Mouse (Mus musculus): Measurements from ENCODE around the gene Gm7247.
"Not testable (repeated sequence)": the region's sequence is repeated elsewhere in the genome, so short reads cannot be mapped to it uniquely, and the experiment has no call there.

The Gm7247 gene

DNA sequence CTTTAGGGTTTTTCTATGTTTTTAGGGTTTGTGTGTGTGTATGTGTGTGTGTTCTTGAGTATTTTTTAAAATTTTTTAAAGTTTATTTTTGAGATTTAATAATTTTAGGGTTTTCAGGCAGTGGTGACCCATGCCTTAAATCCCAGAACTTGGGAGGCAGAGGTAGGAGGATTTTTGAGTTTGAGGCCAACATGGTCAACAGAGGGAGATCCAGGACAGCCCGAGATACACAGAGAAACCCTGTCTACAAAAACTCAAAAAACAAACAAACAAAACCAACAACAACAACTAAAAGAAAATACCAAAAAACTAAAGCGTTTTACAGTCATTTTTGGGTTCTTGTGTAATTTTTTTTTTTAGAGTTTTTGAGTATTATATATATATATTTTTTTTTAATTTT, 134.2 kb downstream of the Gm7247 start:
- DNase-seq (ENCODE audit: low spot score in 2 of 2): no peak

- DNase-seq (ENCODE audit: low spot score in 2 of 2): no peak
Observed at GRCm38 (mm10) chr14:51496955-51497354, 135.4 kb downstream of the Gm7247 start.

DNA sequence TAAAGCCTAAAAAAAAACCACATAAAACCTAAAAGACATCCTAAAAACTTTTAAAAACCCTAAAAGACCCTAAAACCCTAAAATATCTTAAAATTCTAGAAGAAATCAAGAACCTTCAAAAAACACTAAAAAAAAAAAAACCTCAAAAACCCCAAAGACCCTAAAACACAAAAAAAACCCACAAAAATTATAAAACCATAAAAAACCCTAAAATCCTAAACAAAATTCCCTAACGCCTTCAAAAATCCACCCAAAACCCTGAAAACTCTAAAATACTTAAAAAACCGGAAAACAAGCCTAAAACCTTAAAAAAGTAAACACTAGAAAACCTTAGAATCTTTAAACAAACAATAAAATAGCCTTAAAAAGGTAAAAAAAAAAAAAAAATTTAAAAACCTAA, 136.4 kb downstream of the Gm7247 start:
- DNase-seq (ENCODE audit: low spot score in 2 of 2): no peak

- DNase-seq (ENCODE audit: low spot score in 2 of 2): no peak
Observed at GRCm38 (mm10) chr14:51499707-51500275, 138.2 kb downstream of the Gm7247 start.

DNA sequence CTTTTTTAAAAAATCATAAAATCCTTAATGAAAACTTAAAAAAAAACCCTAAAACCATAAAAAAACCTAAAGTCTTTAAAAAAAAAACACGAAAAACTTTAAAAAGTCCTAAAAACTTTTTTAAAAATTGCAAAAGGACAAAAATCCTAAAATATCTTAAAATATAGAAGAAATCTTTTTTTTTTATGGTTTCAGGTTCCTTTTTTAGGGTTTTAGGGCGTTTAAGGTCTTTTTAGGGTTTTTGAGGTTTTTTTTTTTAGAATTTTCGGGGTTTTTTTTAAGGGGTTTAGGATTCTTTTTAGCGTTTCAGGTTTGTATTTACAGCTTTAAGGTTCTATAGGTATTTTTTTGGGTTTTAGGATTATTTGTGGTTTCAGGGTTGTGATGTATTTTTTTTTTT, 138.9 kb downstream of the Gm7247 start:
- DNase-seq (ENCODE audit: low spot score in 2 of 2): no peak

- DNase-seq (ENCODE audit: low spot score in 2 of 2): no peak
Observed at GRCm38 (mm10) chr14:51507416-51507815, 145.9 kb downstream of the Gm7247 start.

- no peak for DNase-seq (ENCODE audit: low spot score in 2 of 2)
Observed at GRCm38 (mm10) chr14:51552490-51552889, 190.9 kb downstream of the Gm7247 start, which contains the start of gene Gm5622. Gene Gm5622, plus strand, starts transcription at chr14:51552790.

DNA sequence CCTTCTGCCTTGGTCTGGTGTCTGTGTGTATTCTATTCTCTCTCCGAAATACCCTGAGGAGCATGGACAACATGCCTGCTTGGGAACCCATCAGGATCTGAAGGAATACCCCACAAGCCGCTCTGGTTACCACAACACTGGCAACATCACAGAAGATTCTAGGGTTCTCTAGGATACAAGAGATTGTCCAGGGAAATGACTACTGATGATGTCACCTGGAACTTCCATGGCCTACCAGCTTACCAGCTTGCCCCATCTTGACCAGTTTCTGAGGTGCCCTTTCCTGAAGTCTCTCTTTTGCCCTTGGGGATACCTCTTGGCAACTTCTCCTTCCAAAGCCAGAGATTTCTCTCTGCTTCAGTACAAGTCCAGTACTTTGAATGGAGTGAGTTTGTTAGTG, 212.4 kb downstream of the Gm7247 start, which contains the start of gene Gm17175:
Gm17175 (minus strand) TSS at position 101 of the 400 bp plus-strand sequence.
- not testable (repeated sequence) for DNase-seq (ENCODE audit: low spot score in 2 of 2)

DNA sequence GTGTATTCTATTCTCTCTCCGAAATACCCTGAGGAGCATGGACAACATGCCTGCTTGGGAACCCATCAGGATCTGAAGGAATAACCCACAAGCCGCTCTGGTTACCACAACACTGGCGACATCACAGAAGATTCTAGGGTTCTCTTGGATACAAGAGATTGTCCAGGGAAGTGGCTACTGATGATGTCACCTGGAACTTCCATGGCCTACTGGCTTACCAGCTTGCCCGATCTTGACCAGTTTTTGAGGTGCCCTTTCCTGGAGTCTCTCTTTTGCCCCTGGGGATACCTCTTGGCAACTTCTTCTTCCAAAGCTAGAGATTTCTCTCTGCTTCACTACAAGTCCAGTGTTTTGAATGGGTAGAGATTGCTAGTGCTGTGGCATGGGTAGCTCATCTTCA, 230.5 kb downstream of the Gm7247 start, which contains the start of gene Gm17174:
Gm17174 (minus strand) TSS at position 101 of the 400 bp plus-strand sequence.
- not testable (repeated sequence) for DNase-seq (ENCODE audit: low spot score in 2 of 2)

- no peak for DNase-seq (ENCODE audit: low spot score in 2 of 2)
Observed at GRCm38 (mm10) chr14:51611210-51611609, 249.7 kb downstream of the Gm7247 start, which contains the start of gene Gm17078. Gene Gm17078, minus strand, starts transcription at chr14:51611310.

All from urinary bladder, adult 18-20 months (tissue).